Mouse (Mus musculus) liver, postnatal 0 days (tissue): Measurements from ENCODE around the gene Dock3. TPM values are rescaled to one million over a fixed set of nuclear protein-coding genes. Genes with fewer than 3 reads are reported as not detected.

Source experiments
- ATAC-seq: fragments of 200-750 bp; cut with Nextera tagmentation; 2 replicates; pipeline ENCODE4 v1.8.0; 2017; ENCODE audit warnings: mild to moderate bottlenecking, moderate library complexity
- DNase-seq: peaks from one replicate; pipeline ENCODE4 v3.0.0-alpha.2; 2016
- H3K27ac ChIP-seq: fragments of 300-500 bp; sonication (generic); 2 replicates; pipeline ENCODE4 v1.5.1; 2014; ENCODE audit warnings: antibody characterized with exemption, moderate library complexity, mild to moderate bottlenecking, low read depth
- H3K27me3 ChIP-seq: fragments of 300-500 bp; sonication (generic); 2 replicates; pipeline ENCODE4 v1.6.1; 2014; ENCODE audit warnings: low read length, control low read depth, mixed read lengths; ENCODE audit not compliant: insufficient read depth
- H3K36me3 ChIP-seq: fragments of 300-500 bp; sonication (generic); replicated peaks from 2 replicates; pipeline ENCODE4 v1.6.1; 2014; ENCODE audit warnings: mild to moderate bottlenecking, control low read depth, low read length, moderate library complexity, mixed read lengths; ENCODE audit not compliant: insufficient read depth
- H3K4me1 ChIP-seq: fragments of 300-500 bp; sonication (generic); 2 replicates; pipeline ENCODE4 v1.6.1; 2014; ENCODE audit warnings: antibody characterized with exemption, mild to moderate bottlenecking, control low read depth; ENCODE audit not compliant: insufficient read depth
- H3K4me2 ChIP-seq: fragments of 300-500 bp; sonication (generic); 2 replicates; pipeline ENCODE4 v1.6.1; 2014; ENCODE audit warnings: low read depth, mild to moderate bottlenecking, low read length, moderate library complexity, mixed read lengths
- H3K4me3 ChIP-seq: fragments of 300-500 bp; sonication (generic); 2 replicates; pipeline ENCODE4 v1.5.1; 2014; ENCODE audit warnings: low read depth, low read length
- H3K9ac ChIP-seq: fragments of 300-500 bp; sonication (generic); replicated peaks from 2 replicates; pipeline ENCODE4 v1.6.1; 2014; ENCODE audit warnings: mild to moderate bottlenecking, moderate library complexity
- H3K9me3 ChIP-seq: fragments of 300-500 bp; sonication (generic); 2 replicates; pipeline ENCODE4 v1.6.1; 2016; ENCODE audit warnings: mild to moderate bottlenecking, control low read depth, low read length, mixed read lengths
- CTCF ChIP-seq: sonication (generic); IDR thresholded peaks from 2 replicates; pipeline ENCODE4 v1.5.1; 2016; ENCODE audit warnings: antibody characterized with exemption, low read depth
- EP300 ChIP-seq: IDR thresholded peaks from 2 replicates; pipeline ENCODE4 v1.6.1; 2016; ENCODE audit warnings: antibody characterized with exemption, low read depth, mild to moderate bottlenecking
- WGBS: fragments of 180-500 bp; shearing (Covaris S2); extraction: QIAGEN DNeasy Blood & Tissue Kit; methylation state at CpG from one replicate; pipeline ENCODE4 v1.1.7; 2014; ENCODE audit not compliant: insufficient replicate concordance; 5-methylcytosine and 5-hydroxymethylcytosine counted together
- polyA plus RNA-seq: library from polyadenylated mRNA; unstranded; fragments of >200 nt; fragmentation: Nextera tagmentation; extraction: Ambion mirVana; gene quantifications from 2 replicates; pipeline ENCODE4 v1.2.1, GENCODE M21; 2015

Dock3 gene
- polyA plus RNA-seq, 1 experiment from 2014 or later, result not detected

DNA sequence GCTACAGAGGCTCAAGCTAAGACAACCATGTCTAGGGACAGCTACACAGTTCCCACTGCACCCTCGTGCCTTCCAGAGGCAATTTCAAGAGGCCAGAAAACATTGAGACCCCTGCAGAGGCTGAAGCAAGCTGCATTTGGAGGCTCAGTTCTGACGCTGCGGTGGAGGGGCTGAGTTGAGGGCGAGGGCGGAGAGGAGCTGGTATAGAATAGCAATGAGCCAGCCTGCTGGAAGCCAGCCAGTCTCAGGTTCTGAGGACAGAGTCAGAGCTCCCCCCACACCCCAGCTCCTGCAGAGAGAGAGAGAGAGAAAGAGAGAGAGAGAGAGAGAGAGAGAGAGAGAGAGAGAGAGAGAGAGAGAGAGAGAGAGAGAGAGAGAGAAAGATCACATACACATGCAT, 20.5 kb upstream of the Dock3 start:
- H3K4me3 ChIP-seq, result no peak overlapping the region
- no peak for TF ChIP-seq CTCF
- no peak for TF ChIP-seq EP300
- ATAC-seq (no peak), DNase-seq (no peak)
- 45% methylated on average over 5 of the region's 5 CpGs for WGBS
- H3K36me3 ChIP-seq, result peaks cover 5% of the 10 kb centered on the region; the same call in 1 of the 2 replicates
- no peak overlapping the region for H3K27ac ChIP-seq
- H3K4me2 ChIP-seq, result no peak overlapping the region
- H3K27me3 ChIP-seq, result no peaks in the 10 kb centered on the region
- H3K9ac ChIP-seq, result no peak overlapping the region
- no peaks in the 10 kb centered on the region for H3K4me1 ChIP-seq
- H3K9me3 ChIP-seq, result no peaks in the 10 kb centered on the region

DNA sequence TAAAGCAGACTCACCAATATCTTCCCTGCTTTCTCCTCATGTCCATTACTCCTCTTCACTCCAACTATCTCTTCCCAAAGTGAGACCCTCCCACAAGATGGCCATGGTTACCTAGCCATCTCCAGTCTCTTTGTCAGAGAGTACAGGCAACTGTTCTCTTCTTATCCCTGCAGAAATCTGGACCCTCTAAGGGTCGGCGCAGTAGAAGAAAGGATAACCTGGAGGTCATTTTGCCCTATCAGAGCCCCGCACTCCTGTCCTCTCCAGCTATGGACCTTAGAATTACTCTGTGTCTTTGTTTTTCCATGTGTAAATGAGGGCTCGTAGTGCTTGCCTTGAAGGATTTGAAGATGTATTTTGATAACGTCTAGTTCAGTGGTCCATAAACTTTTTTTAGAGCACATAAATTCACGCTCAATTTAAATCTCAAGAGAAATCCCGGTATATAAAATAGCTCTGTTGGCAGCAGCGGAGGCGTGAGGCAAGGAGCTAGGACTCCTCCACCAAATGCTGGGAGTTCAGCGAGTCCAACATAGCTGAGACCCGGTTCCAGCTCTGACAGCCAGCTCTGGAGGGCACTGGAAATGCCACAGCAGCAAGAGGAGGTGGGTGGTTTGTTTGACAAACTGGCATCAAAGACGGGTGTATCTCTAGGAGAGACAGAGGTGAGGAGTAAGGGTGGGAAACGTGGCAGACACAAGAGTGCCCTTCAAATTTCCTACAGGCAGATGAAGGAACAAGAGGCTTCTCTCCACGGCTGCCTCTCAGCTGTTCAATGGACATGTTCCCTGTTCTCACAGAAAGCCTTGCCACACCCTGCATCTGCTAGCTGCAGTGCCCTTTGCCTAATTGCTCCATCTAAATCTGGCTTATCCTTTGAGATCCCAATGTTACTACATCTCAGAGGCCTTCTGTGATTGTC, 19.0 kb upstream of the Dock3 start:
- Histone ChIP-seq H3K4me1 (no peaks in the 10 kb centered on the region), H3K9ac (no peak overlapping the region), H3K9me3 (no peaks in the 10 kb centered on the region), H3K27ac (no peak overlapping the region), H3K27me3 (no peaks in the 10 kb centered on the region), H3K4me2 (no peak overlapping the region), H3K4me3 (no peak overlapping the region), H3K36me3 (no peaks in the 10 kb centered on the region; the same call in 1 of the 2 replicates)
- 79% methylated on average over 14 of the region's 14 CpGs for WGBS
- no peak for TF ChIP-seq CTCF
- no peak for TF ChIP-seq EP300
- no peak for DNase-seq
- no peak for ATAC-seq

DNA sequence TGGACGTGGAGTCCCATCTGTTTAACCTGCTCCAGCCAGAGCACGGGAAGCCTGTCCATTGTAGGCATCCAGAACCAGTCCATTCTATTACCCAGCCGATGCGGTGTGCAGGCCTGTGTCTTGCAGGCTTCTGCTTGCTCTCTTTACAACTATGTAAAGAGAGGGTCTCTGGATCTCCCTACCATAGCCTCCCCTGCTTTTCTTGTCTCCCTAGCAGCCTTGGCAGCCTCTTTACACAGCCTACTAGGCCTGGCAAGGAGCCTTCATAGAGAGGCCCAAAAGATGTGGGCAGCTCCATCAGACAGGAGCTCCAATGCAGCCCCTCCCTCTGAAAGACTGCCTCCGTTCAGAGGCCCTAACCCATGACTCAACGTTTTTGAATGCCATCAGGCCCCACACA, 17.4 kb upstream of the Dock3 start:
- H3K4me3 ChIP-seq, result no peak overlapping the region
- TF ChIP-seq EP300 (no peak), CTCF (no peak)
- ATAC-seq, result no peak
- no peak for DNase-seq
- no peaks in the 10 kb centered on the region for H3K9me3 ChIP-seq
- H3K27me3 ChIP-seq, result no peaks in the 10 kb centered on the region
- H3K9ac ChIP-seq, result no peak overlapping the region
- H3K36me3 ChIP-seq, result no peaks in the 10 kb centered on the region
- WGBS, result 61% methylated on average over 6 of the region's 6 CpGs
- H3K27ac ChIP-seq, result no peak overlapping the region
- H3K4me2 ChIP-seq, result no peak overlapping the region
- no peaks in the 10 kb centered on the region for H3K4me1 ChIP-seq

DNA sequence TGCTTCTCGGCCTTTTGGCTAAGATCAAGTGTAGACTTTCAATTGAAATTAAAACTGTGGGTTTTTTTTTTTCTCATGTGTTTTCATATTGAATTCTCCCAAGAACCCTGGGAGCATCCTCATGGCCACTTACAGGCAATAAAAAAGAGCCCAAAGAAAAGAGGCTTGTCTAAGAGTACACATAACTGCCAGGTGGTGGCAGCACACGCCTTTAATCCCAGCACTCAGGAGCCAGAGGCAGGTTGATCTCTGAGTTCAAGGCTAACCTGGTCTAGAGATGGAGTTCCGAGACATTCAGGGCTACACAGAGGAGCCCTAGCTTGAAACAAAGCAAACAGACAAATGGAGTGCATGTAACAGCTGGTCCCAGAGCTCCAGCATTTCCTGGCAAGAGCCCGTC, 14.5 kb upstream of the Dock3 start:
- 42% methylated on average over 4 of the region's 4 CpGs for WGBS
- Histone ChIP-seq H3K27me3 (no peaks in the 10 kb centered on the region), H3K9me3 (no peaks in the 10 kb centered on the region), H3K27ac (no peak overlapping the region), H3K36me3 (no peaks in the 10 kb centered on the region), H3K9ac (no peak overlapping the region), H3K4me2 (no peak overlapping the region), H3K4me3 (no peak overlapping the region), H3K4me1 (no peaks in the 10 kb centered on the region)
- TF ChIP-seq CTCF, result peak; percentile 63
- TF ChIP-seq EP300, result no peak
- ATAC-seq, result no peak
- DNase-seq, result peak; percentile 29

DNA sequence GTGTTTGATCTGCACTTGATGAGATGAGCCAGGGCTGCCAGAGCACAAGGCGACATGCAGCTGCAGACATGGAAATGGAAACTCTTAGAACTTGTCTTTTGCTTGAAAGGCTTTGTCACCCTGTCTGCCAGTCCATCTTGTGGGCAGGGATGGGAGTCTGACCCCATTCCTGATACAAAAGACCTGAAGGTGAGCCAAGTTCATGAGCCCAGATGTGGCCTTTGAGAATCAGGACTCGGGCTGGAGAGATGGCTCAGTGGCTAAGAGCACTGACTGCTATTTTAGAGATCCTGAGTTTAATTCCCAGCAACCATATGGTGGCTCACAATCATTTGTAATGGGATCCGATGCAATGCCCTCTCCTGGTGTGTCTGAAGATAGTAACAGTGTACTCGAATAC, 13.6 kb upstream of the Dock3 start:
- Histone ChIP-seq H3K27ac (no peak overlapping the region), H3K27me3 (no peaks in the 10 kb centered on the region), H3K9ac (no peak overlapping the region), H3K9me3 (no peaks in the 10 kb centered on the region), H3K36me3 (no peaks in the 10 kb centered on the region), H3K4me1 (no peaks in the 10 kb centered on the region), H3K4me2 (no peak overlapping the region), H3K4me3 (no peak overlapping the region)
- ATAC-seq (no peak), DNase-seq (no peak)
- 67% methylated on average over 4 of the region's 4 CpGs for WGBS
- no peak for TF ChIP-seq EP300
- no peak for TF ChIP-seq CTCF

DNA sequence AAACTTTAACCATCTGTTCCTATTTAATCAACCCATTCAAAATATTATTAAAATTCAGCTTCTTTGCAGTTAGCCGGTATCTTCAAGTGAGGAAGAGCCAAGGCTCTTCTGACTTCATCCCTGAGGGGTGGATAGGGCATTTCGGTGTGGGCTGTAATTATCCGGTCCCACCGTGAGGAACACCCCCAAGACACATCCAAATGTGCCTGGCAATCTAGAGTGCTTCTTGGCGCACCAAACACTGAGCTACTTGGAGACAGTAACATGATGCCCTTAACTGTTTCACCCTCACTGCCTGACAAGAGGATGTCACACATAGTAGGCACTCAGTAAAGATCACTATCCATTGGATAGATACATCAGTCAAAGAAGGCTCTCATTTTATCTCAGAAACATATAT, 4.4 kb upstream of the Dock3 start:
- no peak overlapping the region for H3K9ac ChIP-seq
- WGBS, result 69% methylated on average over 5 of the region's 5 CpGs

More for the DNA sequence above, 4.4 kb upstream of the Dock3 start:
- no peak overlapping the region for H3K4me3 ChIP-seq
- no peaks in the 10 kb centered on the region for H3K9me3 ChIP-seq
- H3K27ac ChIP-seq, result no peak overlapping the region
- no peak for DNase-seq
- no peaks in the 10 kb centered on the region for H3K36me3 ChIP-seq
- no peak overlapping the region for H3K4me2 ChIP-seq
- ATAC-seq, result no peak
- TF ChIP-seq CTCF, result no peak
- TF ChIP-seq EP300, result no peak
- H3K27me3 ChIP-seq, result peaks cover 76% of the 10 kb centered on the region
- peaks cover 4% of the 10 kb centered on the region for H3K4me1 ChIP-seq
